Mouse (Mus musculus): ENCODE measurements around the gene Allc.

Allc gene
- long read RNA-seq, experiment 1 = 0 reads
- long read RNA-seq, experiment 2 = 0 reads

- intact Hi-C loops (cut with DNase I) = loop anchor here (10.0 kb wide), 1 partner anchor 1302 kb away; no protein-coding TSS in a partner anchor
Observed at GRCm38 (mm10) chr12:28582423-28582822, at the start of gene Allc. Gene Allc, minus strand, starts transcription at chr12:28582523.

DNA sequence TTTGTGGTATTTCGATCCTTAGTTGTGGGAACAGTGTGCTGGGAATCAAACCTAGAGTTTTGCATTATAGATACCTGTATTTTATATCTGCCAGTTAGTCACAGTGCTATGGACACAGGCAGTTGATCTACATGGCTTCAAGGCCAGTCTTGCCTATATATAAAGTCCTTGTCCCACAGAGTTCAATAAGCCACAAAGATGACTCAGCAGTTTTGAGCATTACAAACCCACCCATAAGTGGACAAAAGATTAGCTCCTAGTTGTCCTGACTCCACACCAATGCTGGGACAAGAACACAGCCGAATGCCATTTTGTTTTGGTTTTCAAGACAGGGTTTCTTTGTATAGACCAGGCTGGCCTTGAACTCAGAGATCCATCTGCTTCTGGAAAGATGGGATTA is 46.1 kb upstream of the Allc start:
- intact Hi-C loops (cut with DNase I) = no loop called here

GRCm38 (mm10) chr12:28627092-28627491 is 44.8 kb upstream of the Allc start:
- intact Hi-C loops (cut with DNase I) = no loop called here

- intact Hi-C loops (cut with DNase I) = no loop called here
Observed at GRCm38 (mm10) chr12:28625407-28625806, 43.1 kb upstream of the Allc start.

DNA sequence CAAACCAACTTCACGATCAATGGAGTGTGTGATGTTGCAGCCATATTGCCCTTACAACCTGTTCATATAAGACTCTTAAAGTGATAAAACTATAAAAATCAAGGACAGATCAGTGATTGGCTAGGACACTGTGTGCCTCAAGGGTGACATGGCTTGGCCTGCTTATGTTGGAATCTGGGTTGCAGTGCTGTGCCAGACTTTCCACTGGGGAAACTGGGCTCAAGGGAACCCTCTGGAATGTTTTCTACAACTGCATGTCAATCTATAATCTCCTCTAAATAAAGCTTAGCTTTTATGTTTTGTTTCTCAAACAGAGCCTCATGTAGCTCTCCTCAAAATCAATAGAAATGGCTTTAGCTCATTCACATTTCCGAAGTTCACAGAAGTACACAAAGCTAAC is 41.9 kb upstream of the Allc start:
- intact Hi-C loops (cut with DNase I) = no loop called here

DNA sequence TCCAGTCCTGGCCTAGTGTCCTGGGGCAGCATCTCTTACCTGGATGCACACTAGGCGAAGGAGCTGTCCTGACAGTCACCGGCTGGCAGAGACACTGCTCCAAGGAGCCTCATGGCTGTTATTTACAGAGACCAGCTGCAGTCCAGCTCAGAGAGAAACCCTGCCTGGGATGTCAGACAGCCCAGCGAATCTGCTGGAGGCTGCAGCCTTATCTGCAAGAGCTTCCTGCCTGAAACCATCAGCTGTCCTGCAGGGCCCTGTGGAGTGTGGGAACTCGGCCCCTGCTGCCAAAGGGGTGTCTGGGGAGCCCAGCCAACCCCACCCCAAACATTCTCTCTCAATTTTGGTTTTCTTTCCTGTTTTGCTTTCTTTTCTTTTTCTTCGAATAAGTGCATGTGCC is 40.9 kb upstream of the Allc start, which contains the start of gene Colec11:
Gene Colec11 (minus strand): TSS at position 183 of the 400 bp plus-strand sequence.
- intact Hi-C loops (cut with DNase I) = no loop called here

GRCm38 (mm10) chr12:28622641-28623040 is 40.3 kb upstream of the Allc start:
- intact Hi-C loops (cut with DNase I) = no loop called here

- intact Hi-C loops (cut with DNase I) = no loop called here
Observed at GRCm38 (mm10) chr12:28622167-28622532, 39.8 kb upstream of the Allc start.

- intact Hi-C loops (cut with DNase I) = no loop called here
Observed at GRCm38 (mm10) chr12:28621451-28622166, 39.3 kb upstream of the Allc start.

- intact Hi-C loops (cut with DNase I) = no loop called here
Observed at GRCm38 (mm10) chr12:28617297-28617696, 35.0 kb upstream of the Allc start.

DNA sequence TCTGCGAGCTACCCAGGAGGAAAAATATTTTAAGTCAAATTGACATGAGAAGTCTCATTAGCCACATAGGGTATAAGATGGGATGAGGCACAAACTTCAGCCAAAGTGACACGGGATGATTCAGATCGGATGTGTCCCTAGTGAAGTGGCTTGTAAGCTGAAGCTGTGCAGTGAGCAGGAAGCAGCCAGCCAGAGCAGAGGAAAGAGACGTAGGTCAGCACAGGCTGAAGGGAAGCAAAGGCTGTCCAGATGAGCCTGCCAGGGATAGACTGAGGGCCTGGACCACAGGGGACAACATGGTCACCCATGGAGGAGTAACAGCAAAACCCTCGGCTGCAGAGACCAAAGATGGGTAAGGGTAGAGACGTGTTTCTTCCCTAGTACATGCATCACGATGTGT is 32.1 kb upstream of the Allc start:
- intact Hi-C loops (cut with DNase I) = no loop called here

DNA sequence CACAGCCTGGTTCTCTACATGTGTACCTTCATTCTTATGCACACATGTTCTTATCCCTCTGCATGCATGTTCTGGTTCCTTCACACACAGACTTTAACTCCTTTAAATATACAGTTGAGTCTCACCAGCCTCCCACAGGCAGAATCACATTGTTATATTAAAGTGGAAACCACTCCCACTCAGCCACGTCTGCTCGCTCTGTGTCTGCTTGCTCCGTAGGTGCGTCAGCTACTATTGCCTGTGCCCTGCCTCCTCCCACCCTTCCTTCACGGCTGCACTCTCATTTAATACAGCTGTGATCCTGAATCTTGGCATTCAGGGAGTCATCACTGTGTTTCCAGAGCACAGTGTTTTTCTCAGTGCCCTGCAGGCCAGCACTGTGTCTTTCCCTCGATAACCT is 30.1 kb upstream of the Allc start:
- intact Hi-C loops (cut with DNase I) = no loop called here

DNA sequence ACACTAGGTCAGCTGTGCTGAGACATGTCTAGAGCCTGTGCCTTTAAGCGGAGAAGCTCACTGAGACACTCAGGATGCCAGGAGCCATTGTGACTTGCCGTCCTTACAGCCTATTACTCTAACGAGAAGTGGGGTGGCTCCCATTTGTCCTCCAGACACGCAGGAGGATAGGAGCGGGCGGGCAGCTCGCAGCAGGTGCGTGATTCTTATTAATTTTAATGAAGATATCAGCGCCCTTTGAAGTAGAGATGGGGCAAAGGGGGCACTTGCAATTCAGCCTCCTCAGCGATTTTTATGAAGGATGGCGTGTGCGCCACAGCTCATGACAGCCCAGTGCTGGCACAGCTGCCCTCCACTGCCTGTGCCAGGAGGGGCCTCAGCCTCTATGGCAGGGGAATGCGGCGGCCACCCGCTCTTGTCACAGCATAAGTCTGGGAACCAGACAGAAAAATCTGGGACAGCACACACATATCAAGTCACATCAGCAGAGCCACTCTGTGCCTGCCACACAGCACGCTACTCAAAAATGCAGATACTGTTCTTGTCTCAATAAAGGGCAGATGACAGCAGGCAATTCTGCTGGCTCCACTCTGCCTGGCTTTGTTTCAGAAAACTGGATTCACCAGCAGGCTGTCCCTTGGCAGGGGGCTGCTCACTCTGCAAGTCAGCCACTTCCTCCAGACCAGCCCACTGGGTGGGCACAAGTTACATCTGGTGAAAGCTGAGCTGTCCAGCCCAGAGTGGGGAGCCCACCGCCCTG is 25.4 kb upstream of the Allc start:
- intact Hi-C loops (cut with DNase I) = no loop called here

- intact Hi-C loops (cut with DNase I) = no loop called here
Observed at GRCm38 (mm10) chr12:28603494-28603893, 21.2 kb upstream of the Allc start.

DNA sequence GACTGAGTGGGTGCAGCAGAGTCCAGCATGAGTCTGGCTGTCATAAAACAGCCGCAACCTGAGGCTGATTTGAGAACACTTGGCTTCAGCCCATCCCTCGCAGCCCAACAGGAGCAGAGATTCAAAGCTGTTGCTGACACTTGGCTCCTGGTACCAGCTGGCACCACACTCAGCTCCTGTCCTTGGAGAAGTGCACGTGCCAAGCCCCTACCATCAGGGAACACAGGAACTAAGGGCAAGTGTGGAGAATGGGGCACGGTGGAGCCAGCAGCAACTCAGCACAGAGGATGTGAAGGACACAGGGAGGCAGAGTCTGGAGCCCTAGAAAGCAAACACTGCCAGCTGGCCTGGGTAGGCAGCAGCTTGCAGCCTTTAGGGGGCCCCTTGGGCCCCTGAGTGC is 19.9 kb upstream of the Allc start:
- intact Hi-C loops (cut with DNase I) = no loop called here

GRCm38 (mm10) chr12:28598526-28598991 is 16.2 kb upstream of the Allc start:
- intact Hi-C loops (cut with DNase I) = no loop called here

DNA sequence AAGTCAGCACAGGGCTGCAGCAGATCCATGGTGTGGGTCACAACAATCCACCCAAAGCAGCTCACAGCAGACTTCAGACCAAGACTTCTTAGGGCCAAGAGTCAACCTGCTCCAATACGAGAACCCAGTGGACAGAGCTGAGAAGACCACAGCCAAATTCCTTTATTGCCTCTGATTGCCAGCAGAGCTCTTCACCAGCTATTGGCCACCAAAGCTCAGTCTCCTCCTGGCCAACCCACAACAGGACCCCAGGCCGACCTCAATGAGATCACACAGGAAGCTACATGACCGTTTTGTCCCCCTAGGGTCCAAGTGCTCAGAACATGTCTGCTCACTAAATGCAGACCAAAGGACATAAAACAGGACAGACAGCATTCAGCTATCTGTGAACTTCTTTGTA is 15.8 kb upstream of the Allc start:
- intact Hi-C loops (cut with DNase I) = no loop called here

DNA sequence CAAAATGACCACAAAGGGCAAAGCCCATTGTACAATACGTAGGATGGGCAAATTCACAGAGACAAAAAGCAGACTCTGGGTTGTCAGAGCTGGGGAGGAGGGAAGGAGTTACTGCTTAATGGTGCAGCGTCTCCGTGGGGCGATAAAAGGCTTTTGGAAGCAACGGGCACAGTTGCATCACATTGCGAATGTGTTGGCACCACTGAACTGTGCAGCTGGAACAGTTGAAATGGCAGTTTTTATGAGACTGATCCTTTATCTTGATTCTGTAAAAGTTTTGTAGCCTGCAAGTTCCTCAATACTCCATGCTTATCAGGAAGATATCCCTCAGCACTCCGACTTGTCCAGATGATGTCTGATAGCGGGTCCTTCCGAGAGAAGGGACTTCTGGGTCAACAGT is 15.4 kb upstream of the Allc start:
- intact Hi-C loops (cut with DNase I) = no loop called here

- intact Hi-C loops (cut with DNase I) = no loop called here
Observed at GRCm38 (mm10) chr12:28596851-28597250, 14.5 kb upstream of the Allc start.

GRCm38 (mm10) chr12:28590428-28590827 is 8.1 kb upstream of the Allc start:
- intact Hi-C loops (cut with DNase I) = no loop called here

DNA sequence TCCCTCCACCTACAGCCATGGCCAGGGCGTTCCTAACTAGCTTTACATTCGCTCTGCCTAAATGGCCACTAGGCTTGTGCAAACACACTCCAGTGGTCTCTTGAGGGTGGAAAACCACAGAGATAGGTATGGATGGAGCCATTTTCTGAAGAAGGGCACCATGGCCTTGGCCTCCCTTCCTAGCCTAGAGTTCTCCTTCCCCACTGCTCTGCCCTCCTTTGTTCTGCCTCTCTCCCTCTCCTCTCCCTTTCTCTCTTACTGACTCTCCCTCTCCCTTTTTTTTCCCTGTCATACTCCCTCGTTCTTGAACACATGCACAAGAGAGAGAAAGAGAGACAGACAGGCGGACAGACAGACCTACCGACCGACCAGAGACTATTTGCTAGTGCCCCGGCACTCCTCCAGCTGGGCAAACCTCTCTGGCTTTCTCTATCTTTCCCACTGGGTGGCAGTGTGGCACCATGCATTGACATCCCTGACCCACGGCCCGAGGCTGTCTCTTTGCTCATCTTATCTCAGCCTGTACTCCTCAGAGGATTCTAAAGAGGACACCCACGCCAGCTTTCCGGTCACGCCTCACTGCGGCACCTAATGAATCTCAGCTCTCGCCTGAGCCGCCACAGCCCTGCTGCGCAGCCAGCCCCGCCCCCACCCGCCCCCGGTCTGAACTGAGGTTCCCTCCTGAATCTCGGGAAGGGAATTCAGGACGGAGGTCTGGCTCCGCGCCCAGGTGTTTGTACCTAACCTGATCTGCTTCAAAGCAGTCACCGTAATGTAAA is 7.0 kb upstream of the Allc start:
- intact Hi-C loops (cut with DNase I) = loop anchor here (10.0 kb wide), 1 partner anchor 1296 kb away; no protein-coding TSS in a partner anchor

GRCm38 (mm10) chr12:28587949-28588348 is 5.6 kb upstream of the Allc start:
- intact Hi-C loops (cut with DNase I) = loop anchor here (10.0 kb wide), 1 partner anchor 1297 kb away; no protein-coding TSS in a partner anchor

All from adrenal gland (tissue).